In genomic region chr9:73091747-73092146, GRCm38 (mm10) we compare ENCODE assay signal across 10 mouse cellular contexts. TPM values are rescaled to one million over a fixed set of nuclear protein-coding genes. Genes with fewer than 3 reads are reported as not detected.
A peak's percentile ranks its signal among the peaks of the same experiment; 100 is the strongest.
DNase-seq lines count a peak whose midpoint lies in the region; ATAC-seq and TF ChIP-seq lines count a peak whose summit lies in the region.
"Had no signal": no experiment of that assay in that cellular context is flagged by ENCODE, and none has a peak within 500 bp of the region (broad histone marks: within the 10 kb centered on the region; RNA-seq: fewer than 3 reads in every experiment).

No protein-coding gene starts in this region.

- 0 out of 2 replicates have a peak, but pooled peaks cover 6% of the 10 kb centered on the region for H3K27me3 ChIP-seq in intestine, embryonic 14.5 days (replicated peaks; ENCODE audit: control insufficient read depth, insufficient read depth, low read length)
- H3K27me3 ChIP-seq in intestine, embryonic 16.5 days (replicated peaks; ENCODE audit: control insufficient read depth, insufficient read depth, low read length) = no peaks in the 10 kb centered on the region
- H3K27me3 ChIP-seq in stomach, postnatal 0 days (ENCODE audit: control insufficient read depth, insufficient read depth, low read length) = no peaks in the 10 kb centered on the region

- H3K4me1 ChIP-seq in intestine, embryonic 14.5 days (replicated peaks; ENCODE audit: control insufficient read depth, insufficient read depth, low read length) = no peaks in the 10 kb centered on the region; the same call in none of the 2 replicates
- H3K4me1 ChIP-seq in intestine, embryonic 16.5 days (ENCODE audit: control insufficient read depth, insufficient read depth, low read length) = 0 out of 2 replicates have a peak, but pooled peaks cover 3% of the 10 kb centered on the region
- no peaks in the 10 kb centered on the region; the same call in 1 of the 2 replicates for H3K4me1 ChIP-seq in cortical plate, adult 2 months (ENCODE audit: control insufficient read depth, insufficient read depth, low read length)
- H3K4me1 ChIP-seq in stomach, postnatal 0 days (replicated peaks; ENCODE audit: control insufficient read depth, insufficient read depth) = no peaks in the 10 kb centered on the region

- TF ChIP-seq POLR2A in cortical plate, adult 2 months (IDR thresholded peaks at IDR 0.05; ENCODE audit: extremely low read depth, insufficient read depth, low read length) = no peak

- TF ChIP-seq EP300 in stomach, postnatal 0 days (optimal IDR thresholded peaks at IDR 0.05) = no peak

- no peak overlapping the region for H3K9ac ChIP-seq in intestine, embryonic 14.5 days (ENCODE audit: low read length)
- no peak overlapping the region for H3K9ac ChIP-seq in intestine, embryonic 16.5 days (ENCODE audit: low read depth, low read length)
- no peak overlapping the region for H3K9ac ChIP-seq in stomach, postnatal 0 days (ENCODE audit: low read length)
- H3K9ac ChIP-seq: lung, embryonic 15.5 days had no signal

- no peak overlapping the region for H3K4me2 ChIP-seq in intestine, embryonic 14.5 days (ENCODE audit: low read length)
- H3K4me2 ChIP-seq in intestine, embryonic 16.5 days (ENCODE audit: low read depth, low read length) = no peak overlapping the region
- no peak overlapping the region for H3K4me2 ChIP-seq in stomach, postnatal 0 days (replicated peaks; ENCODE audit: low read depth)
- H3K4me2 ChIP-seq: lung, embryonic 15.5 days had no signal

- no peaks in the 10 kb centered on the region for H3K9me3 ChIP-seq in intestine, embryonic 14.5 days (ENCODE audit: control insufficient read depth, low read length)
- no peaks in the 10 kb centered on the region for H3K9me3 ChIP-seq in intestine, embryonic 16.5 days (ENCODE audit: control insufficient read depth, low read length)
- H3K9me3 ChIP-seq in stomach, postnatal 0 days (ENCODE audit: control insufficient read depth, low read length) = no peaks in the 10 kb centered on the region
- H3K9me3 ChIP-seq: lung, embryonic 15.5 days had no signal

- H3K4me3 ChIP-seq in intestine, embryonic 14.5 days (ENCODE audit: low read depth, low read length) = no peak overlapping the region
- no peak overlapping the region for H3K4me3 ChIP-seq in intestine, embryonic 16.5 days (ENCODE audit: low read length)
- H3K4me3 ChIP-seq in cortical plate, adult 2 months (ENCODE audit: insufficient read depth, low read length) = no peak overlapping the region
- H3K4me3 ChIP-seq in stomach, postnatal 0 days (ENCODE audit: low read depth, low read length) = no peak overlapping the region
- H3K4me3 ChIP-seq: erythroblast, embryonic 14.5 days; lung, embryonic 15.5 days had no signal

- no peak overlapping the region for H3K27ac ChIP-seq in intestine, embryonic 14.5 days (ENCODE audit: low read depth)
- no peak overlapping the region for H3K27ac ChIP-seq in intestine, embryonic 16.5 days (ENCODE audit: low read length)
- H3K27ac ChIP-seq in cortical plate, adult 2 months (ENCODE audit: insufficient read depth, low read length) = no peak overlapping the region
- no peak overlapping the region for H3K27ac ChIP-seq in stomach, postnatal 0 days (replicated peaks)
- H3K27ac ChIP-seq: lung, embryonic 15.5 days had no signal

- DNase-seq in intestine, embryonic 14.5 days (ENCODE audit: low spot score) = no peak
- DNase-seq in A20 (ENCODE audit: low read depth, low spot score) (peak; percentile 71), ES-CJ7 (ENCODE audit: low read depth, low spot score) (peak; percentile 76)
- DNase-seq in layer of hippocampus, postnatal 10 days (ENCODE audit: low spot score in 2 of 2) = peak; percentile 26 to 45
- no peak for DNase-seq in stomach, postnatal 0 days (ENCODE audit: low spot score)
- DNase-seq in right cerebral cortex, postnatal 4 days = no peak

- H3K36me3 ChIP-seq in intestine, embryonic 14.5 days (ENCODE audit: control insufficient read depth, insufficient read depth, low read length) = no peaks in the 10 kb centered on the region
- no peaks in the 10 kb centered on the region for H3K36me3 ChIP-seq in intestine, embryonic 16.5 days (ENCODE audit: control insufficient read depth, insufficient read depth, low read length)
- no peaks in the 10 kb centered on the region for H3K36me3 ChIP-seq in stomach, postnatal 0 days (ENCODE audit: control insufficient read depth, insufficient read depth, low read length)
- H3K36me3 ChIP-seq: lung, embryonic 15.5 days had no signal

- peak; percentile 74 for TF ChIP-seq CTCF in cortical plate, adult 2 months (IDR thresholded peaks at IDR 0.05; ENCODE audit: extremely low read depth, insufficient read depth, low read length)
- peak; percentile 98 for TF ChIP-seq CTCF in stomach, postnatal 0 days (IDR thresholded peaks at IDR 0.05; ENCODE audit: low read depth)

- 0 out of 2 replicates have a peak, but pooled peaks have one; percentile 17 for ATAC-seq in intestine, embryonic 14.5 days (replicated peaks; ENCODE audit: low FRiP score, low TSS enrichment, low read depth)
- no peak for ATAC-seq in intestine, embryonic 16.5 days
- no peak for ATAC-seq in stomach, postnatal 0 days (ENCODE audit: low FRiP score, low TSS enrichment)

- WGBS in intestine, embryonic 14.5 days = 0% methylated on average over 1 of the region's 1 CpGs
- WGBS in intestine, embryonic 16.5 days = 0% methylated on average over 1 of the region's 1 CpGs
- 0% methylated on average over 1 of the region's 1 CpGs for WGBS in stomach, postnatal 0 days

RNA-seq across cellular contexts. Expression of gene Khdc3, which starts 9.9 kb away (rescaled TPM):
- 0.26 TPM in 1 of 2 replicates, not detected in the other for polyA plus RNA-seq in intestine, embryonic 14.5 days (2014; fragmentation: Nextera tagmentation; extraction: Ambion mirVana)
- not detected in 2 replicates for polyA plus RNA-seq in intestine, embryonic 16.5 days (2015; fragmentation: Nextera tagmentation; extraction: Ambion mirVana)
- 0.27 and 0.40 TPM in 2 replicates for polyA plus RNA-seq in cortical plate, adult 2 months (2012; rRNA removed)
- total RNA-seq in layer of hippocampus, postnatal 10 days (2021) = 1 to 10 TPM; 2.7 TPM
- polyA plus RNA-seq in stomach, postnatal 0 days (2015; fragmentation: Nextera tagmentation; extraction: Ambion mirVana) = not detected in 2 replicates
- polyA plus RNA-seq: erythroblast, embryonic 14.5 days; lung, embryonic 15.5 days had no signal

RNA-seq across cellular contexts. Expression of gene Gm20509, which starts 10.5 kb away (rescaled TPM):
- not detected in 2 replicates for polyA plus RNA-seq in intestine, embryonic 14.5 days (2014; fragmentation: Nextera tagmentation; extraction: Ambion mirVana)
- polyA plus RNA-seq in intestine, embryonic 16.5 days (2015; fragmentation: Nextera tagmentation; extraction: Ambion mirVana) = not detected in 2 replicates
- not detected in 2 replicates for polyA plus RNA-seq in cortical plate, adult 2 months (2012; rRNA removed)
- total RNA-seq in layer of hippocampus, postnatal 10 days (2021) = not detected
- polyA plus RNA-seq in stomach, postnatal 0 days (2015; fragmentation: Nextera tagmentation; extraction: Ambion mirVana) = not detected in 2 replicates
- polyA plus RNA-seq: erythroblast, embryonic 14.5 days; lung, embryonic 15.5 days had no signal

RNA-seq across cellular contexts. Expression of gene Rsl24d1, which starts 21.5 kb away (rescaled TPM):
- 121 and 126 TPM in 2 replicates for polyA plus RNA-seq in intestine, embryonic 14.5 days (2014; fragmentation: Nextera tagmentation; extraction: Ambion mirVana)
- 76.3 and 82.8 TPM in 2 replicates for polyA plus RNA-seq in intestine, embryonic 16.5 days (2015; fragmentation: Nextera tagmentation; extraction: Ambion mirVana)
- polyA plus RNA-seq in cortical plate, adult 2 months (2012; rRNA removed) = 60.9 and 61.2 TPM in 2 replicates
- total RNA-seq in layer of hippocampus, postnatal 10 days (2021) = 10 to 100 TPM; 61.8 to 63.0 TPM
- polyA plus RNA-seq in stomach, postnatal 0 days (2015; fragmentation: Nextera tagmentation; extraction: Ambion mirVana) = 55.6 and 56.3 TPM in 2 replicates

RNA-seq across cellular contexts. Expression of gene Rab27a, which starts 47.1 kb away (rescaled TPM):
- polyA plus RNA-seq in intestine, embryonic 14.5 days (2014; fragmentation: Nextera tagmentation; extraction: Ambion mirVana) = 2.1 and 2.9 TPM in 2 replicates
- 9.0 TPM in 2 replicates for polyA plus RNA-seq in intestine, embryonic 16.5 days (2015; fragmentation: Nextera tagmentation; extraction: Ambion mirVana)
- 2.8 and 3.0 TPM in 2 replicates for polyA plus RNA-seq in cortical plate, adult 2 months (2012; rRNA removed)
- 1 to 10 TPM; 7.1 to 8.7 TPM for total RNA-seq in layer of hippocampus, postnatal 10 days (2021)
- 22.5 and 22.7 TPM in 2 replicates for polyA plus RNA-seq in stomach, postnatal 0 days (2015; fragmentation: Nextera tagmentation; extraction: Ambion mirVana)

RNA-seq across cellular contexts. Expression of gene Pigb, which starts 51.6 kb away (rescaled TPM):
- polyA plus RNA-seq in intestine, embryonic 14.5 days (2014; fragmentation: Nextera tagmentation; extraction: Ambion mirVana) = 18.5 and 19.6 TPM in 2 replicates
- 13.5 and 15.2 TPM in 2 replicates for polyA plus RNA-seq in intestine, embryonic 16.5 days (2015; fragmentation: Nextera tagmentation; extraction: Ambion mirVana)
- polyA plus RNA-seq in cortical plate, adult 2 months (2012; rRNA removed) = 17.0 and 20.1 TPM in 2 replicates
- total RNA-seq in layer of hippocampus, postnatal 10 days (2021) = 10 to 100 TPM; 14.9 to 16.4 TPM
- 7.7 and 8.7 TPM in 2 replicates for polyA plus RNA-seq in stomach, postnatal 0 days (2015; fragmentation: Nextera tagmentation; extraction: Ambion mirVana)

Comparison
In these comparisons a context has a peak if more than half of its experiments do, and no peak if none do; other contexts are left out.
1. DNase-seq: peak in A20 (single experiment), ES-CJ7 (single experiment) and layer of hippocampus, postnatal 10 days (2 of 2); none in intestine, embryonic 14.5 days (single experiment), stomach, postnatal 0 days (single experiment) and right cerebral cortex, postnatal 4 days (single experiment).